Mouse (Mus musculus) kidney, embryonic 15.5 days (tissue): Measurements from ENCODE around the gene Gpx4. TPM values are rescaled to one million over a fixed set of nuclear protein-coding genes. Genes with fewer than 3 reads are reported as not detected.

Source experiments
- ATAC-seq: fragments of 200-750 bp; cut with Nextera tagmentation; replicated peaks from 2 replicates; pipeline ENCODE4 v1.8.0; 2017; ENCODE audit warnings: moderate TSS enrichment; ENCODE audit not compliant: low FRiP score
- H3K27ac ChIP-seq: fragments of 300-500 bp; sonication (generic); 2 replicates; pipeline ENCODE4 v1.5.1; 2015; ENCODE audit warnings: mild to moderate bottlenecking, inconsistent platforms
- H3K27me3 ChIP-seq: fragments of 300-500 bp; sonication (generic); 2 replicates; pipeline ENCODE4 v1.6.1; 2015; ENCODE audit warnings: inconsistent platforms
- H3K36me3 ChIP-seq: fragments of 300-500 bp; sonication (generic); 2 replicates; pipeline ENCODE4 v1.6.1; 2015; ENCODE audit warnings: inconsistent platforms
- H3K4me1 ChIP-seq: fragments of 300-500 bp; sonication (generic); 2 replicates; pipeline ENCODE4 v1.6.1; 2015; ENCODE audit warnings: inconsistent platforms
- H3K4me2 ChIP-seq: fragments of 300-500 bp; sonication (generic); 2 replicates; pipeline ENCODE4 v1.6.1; 2015; ENCODE audit warnings: moderate library complexity, mild to moderate bottlenecking, inconsistent platforms
- H3K4me3 ChIP-seq: fragments of 300-500 bp; sonication (generic); replicated peaks from 2 replicates; pipeline ENCODE4 v1.5.1; 2015; ENCODE audit warnings: mild to moderate bottlenecking, inconsistent platforms
- H3K9ac ChIP-seq: fragments of 300-500 bp; sonication (generic); 2 replicates; pipeline ENCODE4 v1.6.1; 2015; ENCODE audit warnings: mild to moderate bottlenecking, inconsistent platforms
- H3K9me3 ChIP-seq: fragments of 300-500 bp; sonication (generic); replicated peaks from 2 replicates; pipeline ENCODE4 v1.6.1; 2016; ENCODE audit warnings: inconsistent platforms
- WGBS: fragments of 180-500 bp; shearing (Covaris S2); methylation state at CpG from one replicate; pipeline ENCODE4 v1.1.7; 2015; ENCODE audit warnings: mixed read lengths; 5-methylcytosine and 5-hydroxymethylcytosine counted together
- polyA plus RNA-seq: library from polyadenylated mRNA; unstranded; fragments of >200 nt; fragmentation: Nextera tagmentation; extraction: Ambion mirVana; gene quantifications from 2 replicates; pipeline ENCODE4 v1.2.1, GENCODE M21; 2015

Gpx4 gene
- polyA plus RNA-seq, 1 experiment from 2014 or later, result 603 TPM

DNA sequence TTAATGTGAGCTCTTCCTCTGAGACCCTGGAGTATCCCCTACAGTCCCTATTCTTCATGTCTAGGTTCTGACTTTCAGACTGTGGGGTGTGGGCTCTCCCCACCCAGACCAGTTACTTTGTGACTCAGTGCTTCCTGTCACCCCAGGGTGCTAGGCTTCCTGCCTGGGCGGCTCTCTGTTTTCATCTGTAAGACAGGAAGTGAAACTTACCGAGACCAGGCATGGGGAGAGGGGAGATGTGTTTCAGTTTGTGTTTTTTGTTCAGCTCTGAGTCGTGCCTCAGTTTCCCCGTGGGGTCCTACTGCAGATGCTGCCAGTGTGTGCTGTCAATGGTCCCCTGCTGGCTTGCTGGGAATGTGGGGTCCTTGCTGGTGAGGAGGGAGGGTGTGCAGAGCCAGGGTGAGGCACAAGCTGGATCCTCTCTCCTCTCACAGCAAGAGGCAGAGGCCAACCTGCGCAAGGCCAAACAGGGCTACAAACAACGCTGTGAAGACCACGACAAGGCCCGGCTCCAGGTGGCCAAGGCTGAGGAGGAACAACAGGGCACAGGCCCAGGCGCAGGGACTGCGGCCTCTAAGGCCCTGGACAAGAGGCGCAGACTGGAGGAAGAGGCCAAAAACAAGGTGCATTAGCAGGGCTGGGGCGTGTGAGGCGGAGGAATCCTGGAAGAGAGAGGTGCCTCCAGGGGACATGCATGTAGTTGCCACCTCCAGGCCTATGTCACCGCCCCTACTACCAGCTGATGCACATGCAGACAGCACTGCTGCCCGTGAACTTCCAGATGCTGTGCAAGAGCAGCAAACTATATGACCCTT, 22.5 kb upstream of the Gpx4 start:
- Histone ChIP-seq H3K4me1 (peaks cover 17% of the 10 kb centered on the region), H3K4me2 (no peak overlapping the region), H3K27me3 (no peaks in the 10 kb centered on the region), H3K4me3 (no peak overlapping the region), H3K9me3 (no peaks in the 10 kb centered on the region), H3K36me3 (peaks cover 7% of the 10 kb centered on the region; the same call in 1 of the 2 replicates), H3K27ac (no peak overlapping the region), H3K9ac (no peak overlapping the region)
- 79% methylated on average over 15 of the region's 15 CpGs for WGBS
- no peak for ATAC-seq

DNA sequence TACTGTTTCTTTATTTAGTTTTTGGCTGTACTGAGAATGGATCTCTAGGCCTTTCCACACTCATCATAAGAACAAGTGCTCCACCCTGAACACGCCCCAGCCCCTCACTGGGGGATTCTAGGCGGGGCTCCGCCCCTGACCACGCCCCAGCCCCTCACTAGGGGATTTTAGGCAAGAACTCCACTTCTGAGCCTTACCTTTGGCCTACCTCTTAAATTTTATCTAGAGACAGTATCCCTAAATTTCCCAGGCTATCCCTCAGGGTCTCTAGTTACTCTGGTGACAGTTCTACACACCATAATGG, 22.0 kb upstream of the Gpx4 start:
- WGBS, result 58% methylated on average over 4 of the region's 4 CpGs
- Histone ChIP-seq H3K27ac (no peak overlapping the region), H3K4me3 (no peak overlapping the region), H3K36me3 (peaks cover 7% of the 10 kb centered on the region; the same call in 1 of the 2 replicates), H3K9ac (no peak overlapping the region), H3K9me3 (no peaks in the 10 kb centered on the region), H3K4me1 (peaks cover 12% of the 10 kb centered on the region), H3K27me3 (no peaks in the 10 kb centered on the region), H3K4me2 (no peak overlapping the region)
- no peak for ATAC-seq

DNA sequence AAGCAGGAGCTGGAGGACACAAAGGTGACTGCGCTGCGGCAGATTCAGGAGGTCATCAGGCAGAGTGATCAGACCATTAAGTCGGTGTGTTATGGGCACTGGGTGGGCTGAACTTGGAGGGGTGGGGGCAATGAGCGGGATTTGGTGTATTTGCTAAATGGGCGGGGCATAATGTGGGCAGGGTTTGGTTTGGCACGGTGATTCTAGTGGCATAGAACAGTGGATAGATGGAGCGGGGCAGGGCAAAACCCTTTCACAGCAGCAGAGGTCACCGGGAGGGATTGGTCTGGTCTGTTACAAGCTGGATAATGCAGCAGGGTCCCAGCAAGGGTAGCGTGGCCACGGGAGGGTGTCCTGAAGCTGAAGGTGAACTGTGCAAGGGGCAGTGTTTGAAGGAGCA, 21.5 kb upstream of the Gpx4 start:
- WGBS, result 73% methylated on average over 10 of the region's 10 CpGs
- Histone ChIP-seq H3K36me3 (peaks cover 7% of the 10 kb centered on the region; the same call in 1 of the 2 replicates), H3K27ac (no peak overlapping the region), H3K9ac (no peak overlapping the region), H3K27me3 (no peaks in the 10 kb centered on the region), H3K9me3 (no peaks in the 10 kb centered on the region), H3K4me1 (peaks cover 7% of the 10 kb centered on the region), H3K4me3 (no peak overlapping the region), H3K4me2 (no peak overlapping the region)
- no peak for ATAC-seq

DNA sequence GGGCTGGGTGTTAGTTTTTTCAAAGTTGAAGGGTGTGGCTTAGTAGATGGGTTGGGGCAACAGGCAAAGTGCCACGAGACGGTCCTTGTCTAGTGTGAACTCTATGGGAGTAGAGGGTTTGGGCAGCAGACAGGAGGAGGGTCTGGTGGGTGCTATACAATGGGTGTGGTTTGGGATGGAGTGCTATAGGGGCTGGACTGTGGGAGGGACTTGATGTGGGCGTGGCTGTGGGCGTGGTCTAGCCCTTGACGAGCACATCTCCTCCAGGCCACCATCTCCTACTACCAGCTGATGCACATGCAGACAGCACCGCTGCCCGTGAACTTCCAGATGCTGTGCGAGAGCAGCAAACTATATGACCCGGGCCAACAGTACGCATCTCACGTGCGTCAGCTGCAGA, 21.1 kb upstream of the Gpx4 start:
- H3K4me1 ChIP-seq, result 0 out of 2 replicates have a peak, but pooled peaks cover 4% of the 10 kb centered on the region

DNA sequence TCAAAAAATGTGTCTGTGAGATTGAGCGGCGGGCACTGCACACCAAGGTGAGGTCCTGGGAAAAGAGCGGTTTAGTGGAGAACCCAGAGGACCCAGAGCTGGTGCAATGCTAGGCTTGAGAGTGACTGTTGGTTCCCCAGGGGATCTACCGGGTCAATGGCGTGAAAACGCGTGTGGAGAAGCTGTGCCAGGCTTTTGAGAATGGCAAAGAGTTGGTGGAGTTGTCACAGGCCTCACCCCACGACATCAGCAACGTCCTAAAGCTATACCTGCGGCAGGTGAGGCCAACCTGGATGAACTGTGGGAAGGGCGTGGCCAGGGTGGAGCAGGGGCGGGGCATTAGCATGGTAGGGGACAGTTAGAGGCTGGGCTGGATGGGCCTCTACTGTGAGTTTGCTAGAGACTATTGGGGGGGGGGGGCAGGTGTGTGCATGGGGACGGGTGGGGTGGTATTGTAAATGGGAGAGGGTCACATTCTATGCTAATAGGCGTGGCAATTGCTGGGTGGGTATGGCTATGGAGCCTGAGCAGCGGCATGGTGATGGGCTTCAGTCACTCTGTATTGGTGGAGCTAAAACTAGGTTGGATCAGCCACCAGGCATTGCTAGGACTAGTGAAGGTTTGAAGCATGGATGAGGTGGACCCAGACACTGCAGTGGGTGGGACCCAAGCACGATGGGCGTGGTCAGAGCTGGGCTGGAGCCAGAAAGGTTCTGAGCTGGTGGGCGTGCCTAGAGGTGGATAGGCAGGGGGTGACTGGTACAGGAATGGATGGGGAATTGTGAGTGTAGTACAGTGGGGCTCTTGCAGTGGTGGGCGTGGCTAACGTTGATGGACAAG, 19.1 kb upstream of the Gpx4 start:
- H3K4me3 ChIP-seq, result no peak overlapping the region
- H3K27ac ChIP-seq, result no peak overlapping the region
- WGBS, result 70% methylated on average over 20 of the region's 20 CpGs
- peaks cover 14% of the 10 kb centered on the region for H3K4me1 ChIP-seq
- peaks cover 7% of the 10 kb centered on the region; the same call in 1 of the 2 replicates for H3K36me3 ChIP-seq
- H3K4me2 ChIP-seq, result no peak overlapping the region
- H3K9me3 ChIP-seq, result no peaks in the 10 kb centered on the region
- no peaks in the 10 kb centered on the region for H3K27me3 ChIP-seq
- ATAC-seq, result peak; percentile 30; the same call in 1 of the 2 replicates
- no peak overlapping the region for H3K9ac ChIP-seq

More for the DNA sequence above, 21.1 kb upstream of the Gpx4 start:
- no peak overlapping the region for H3K4me2 ChIP-seq
- H3K9ac ChIP-seq, result no peak overlapping the region
- WGBS, result 55% methylated on average over 12 of the region's 12 CpGs
- H3K27me3 ChIP-seq, result no peaks in the 10 kb centered on the region
- no peak overlapping the region for H3K27ac ChIP-seq
- H3K9me3 ChIP-seq, result no peaks in the 10 kb centered on the region
- H3K36me3 ChIP-seq, result peaks cover 7% of the 10 kb centered on the region; the same call in 1 of the 2 replicates
- H3K4me3 ChIP-seq, result no peak overlapping the region
- ATAC-seq, result no peak

DNA sequence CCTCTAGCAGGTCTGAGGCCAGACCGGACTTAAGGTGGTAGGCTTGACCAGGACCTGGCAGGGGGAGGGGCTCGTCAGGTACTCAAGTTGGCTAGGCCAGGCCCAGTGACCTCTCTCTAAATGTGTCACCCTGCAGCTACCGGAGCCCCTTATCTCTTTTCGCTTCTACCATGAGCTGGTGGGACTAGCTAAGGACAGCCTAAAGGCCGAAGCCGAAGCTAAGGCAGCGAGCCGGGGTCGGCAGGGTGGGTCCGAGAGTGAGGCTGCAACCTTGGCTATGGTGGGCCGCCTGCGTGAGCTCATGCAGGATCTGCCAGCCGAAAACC, 18.5 kb upstream of the Gpx4 start:
- Histone ChIP-seq H3K9me3 (no peaks in the 10 kb centered on the region), H3K4me3 (no peak overlapping the region), H3K27ac (no peak overlapping the region), H3K4me2 (no peak overlapping the region), H3K9ac (no peak overlapping the region), H3K4me1 (peaks cover 20% of the 10 kb centered on the region), H3K36me3 (peaks cover 7% of the 10 kb centered on the region; the same call in 1 of the 2 replicates), H3K27me3 (no peaks in the 10 kb centered on the region)
- no peak for ATAC-seq
- WGBS, result 92% methylated on average over 13 of the region's 13 CpGs

DNA sequence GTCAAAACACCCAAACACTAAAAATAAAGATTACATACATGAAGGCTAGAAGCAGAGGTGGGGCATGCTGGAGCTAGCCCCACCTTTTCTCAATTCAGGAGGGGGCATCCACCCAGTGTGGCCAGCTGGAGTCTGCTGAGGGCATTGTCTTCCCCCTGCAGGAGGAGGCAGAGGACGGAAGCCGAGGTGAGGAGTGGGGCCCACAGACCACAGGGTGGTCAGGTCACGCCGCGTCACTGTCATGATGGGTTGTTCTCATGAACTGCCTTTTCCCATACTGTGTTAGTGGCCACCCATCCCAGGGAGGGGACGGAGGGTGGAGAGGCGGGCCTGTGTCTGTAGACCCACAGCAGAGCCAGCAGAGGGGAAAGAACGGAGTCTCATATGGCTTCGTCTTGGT, 16.8 kb upstream of the Gpx4 start:
- H3K4me1 ChIP-seq, result peaks cover 30% of the 10 kb centered on the region
- ATAC-seq, result no peak
- H3K27me3 ChIP-seq, result no peaks in the 10 kb centered on the region
- no peak overlapping the region for H3K4me2 ChIP-seq
- H3K36me3 ChIP-seq, result peaks cover 17% of the 10 kb centered on the region
- H3K9ac ChIP-seq, result no peak overlapping the region
- H3K4me3 ChIP-seq, result no peak overlapping the region
- WGBS, result 84% methylated on average over 9 of the region's 9 CpGs
- H3K27ac ChIP-seq, result no peak overlapping the region
- no peaks in the 10 kb centered on the region for H3K9me3 ChIP-seq

DNA sequence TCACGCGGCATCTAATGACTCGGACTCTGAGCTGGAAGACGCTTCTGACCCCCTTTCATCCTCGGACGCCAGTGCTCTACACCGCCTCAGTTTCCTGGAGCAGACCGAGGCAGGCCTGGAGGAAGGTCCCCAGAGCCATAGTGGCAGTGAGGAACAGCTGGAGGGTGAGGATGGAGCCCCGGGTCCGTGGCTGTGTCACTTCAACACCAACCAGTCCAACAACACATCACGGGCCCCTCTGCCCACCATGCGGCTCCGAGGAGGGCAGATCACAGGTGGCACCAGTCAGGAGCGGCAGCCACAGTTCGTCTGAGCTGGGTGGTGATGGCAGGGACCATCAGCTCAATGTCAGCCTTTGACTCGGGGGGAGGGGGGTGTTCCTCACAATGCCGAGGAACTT, 16.2 kb upstream of the Gpx4 start:
- no peaks in the 10 kb centered on the region for H3K27me3 ChIP-seq
- no peak overlapping the region for H3K27ac ChIP-seq
- peaks cover 23% of the 10 kb centered on the region for H3K36me3 ChIP-seq
- H3K9me3 ChIP-seq, result no peaks in the 10 kb centered on the region
- no peak overlapping the region for H3K9ac ChIP-seq
- H3K4me2 ChIP-seq, result no peak overlapping the region
- ATAC-seq, result no peak
- WGBS, result 80% methylated on average over 17 of the region's 17 CpGs
- H3K4me3 ChIP-seq, result no peak overlapping the region
- peaks cover 29% of the 10 kb centered on the region for H3K4me1 ChIP-seq

DNA sequence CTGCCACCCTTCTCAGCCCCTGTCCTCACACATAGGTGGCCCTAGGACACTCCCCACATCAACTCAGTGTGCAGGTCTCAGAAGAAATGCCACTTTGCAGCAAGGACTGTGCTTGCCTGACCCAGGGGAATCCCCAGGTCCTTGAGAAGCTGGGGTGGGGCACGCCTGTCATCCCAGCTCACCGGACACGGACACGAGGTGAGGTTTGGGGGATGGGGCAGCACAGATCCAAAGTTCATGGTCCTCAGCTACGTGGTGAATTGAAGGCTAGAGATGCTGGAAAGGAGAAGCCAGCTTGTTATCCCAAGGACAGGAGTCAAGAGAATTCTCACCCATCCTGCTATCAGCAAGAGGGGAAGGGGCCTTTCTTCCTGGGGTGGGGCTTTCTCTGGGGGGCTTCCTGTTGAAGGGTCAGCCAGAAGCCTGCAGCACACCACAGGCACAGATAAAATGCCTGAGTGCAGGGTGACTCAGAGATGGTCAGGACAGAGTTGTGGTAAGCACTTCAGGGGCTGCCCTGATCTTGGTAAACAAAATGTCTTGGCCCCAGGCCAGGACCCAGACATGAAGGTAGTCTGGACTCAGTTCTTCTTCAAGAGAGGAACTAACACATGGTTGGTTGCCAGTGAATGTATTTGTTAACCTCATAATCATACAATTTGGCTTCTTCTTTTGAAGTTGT, 14.0 kb upstream of the Gpx4 start:
- Histone ChIP-seq H3K9me3 (no peaks in the 10 kb centered on the region), H3K36me3 (peaks cover 37% of the 10 kb centered on the region), H3K9ac (no peak overlapping the region), H3K4me1 (peaks cover 33% of the 10 kb centered on the region), H3K27me3 (no peaks in the 10 kb centered on the region), H3K27ac (peak overlapping the region; percentile 76), H3K4me3 (no peak overlapping the region), H3K4me2 (no peak overlapping the region)
- no peak for ATAC-seq
- WGBS, result 48% methylated on average over 5 of the region's 5 CpGs

DNA sequence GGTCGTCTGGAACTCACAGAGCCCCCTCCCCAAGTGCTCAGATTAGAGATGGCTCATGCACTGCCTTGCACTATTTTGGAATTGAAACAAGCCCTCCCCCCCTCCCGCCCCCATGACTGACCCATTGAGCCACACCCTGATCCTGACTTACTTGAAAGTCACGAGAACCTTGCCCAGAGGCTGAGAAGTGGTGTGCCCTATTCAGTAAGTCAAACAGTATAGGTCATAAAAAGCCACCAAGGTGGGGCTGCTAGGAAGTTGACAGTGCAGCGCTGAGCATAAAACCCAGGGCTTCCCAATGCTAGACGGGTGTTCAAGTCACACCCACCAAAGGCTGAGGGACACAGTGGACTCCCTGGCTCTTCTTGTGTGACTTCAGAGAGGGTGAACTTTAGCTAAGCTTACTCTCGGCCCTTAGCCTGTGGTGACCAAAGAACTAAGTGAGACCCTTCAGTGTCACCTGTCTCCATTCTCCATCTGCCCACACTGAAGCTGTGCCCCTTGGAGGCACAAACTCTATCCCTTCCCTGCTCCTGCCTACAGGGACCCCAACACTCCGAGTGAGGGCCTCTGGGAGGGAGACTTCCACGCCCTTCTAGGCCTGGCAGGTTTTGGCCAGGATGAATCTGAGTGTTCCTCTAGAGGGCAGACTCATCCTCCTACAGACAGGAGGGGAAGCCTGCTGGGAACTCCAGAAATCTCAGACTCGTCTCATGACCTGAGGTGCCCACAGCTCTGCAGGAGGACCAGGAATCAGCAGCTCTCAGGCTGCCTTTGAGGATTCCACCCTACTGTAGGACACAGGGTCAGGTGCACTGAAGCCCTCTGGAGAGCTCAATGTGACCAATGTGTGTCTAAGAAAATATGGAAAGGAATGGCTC, 13.2 kb upstream of the Gpx4 start:
- Histone ChIP-seq H3K9me3 (no peaks in the 10 kb centered on the region), H3K9ac (no peak overlapping the region), H3K4me2 (no peak overlapping the region), H3K27ac (peak overlapping the region; percentile 76), H3K27me3 (no peaks in the 10 kb centered on the region), H3K36me3 (peaks cover 43% of the 10 kb centered on the region), H3K4me3 (no peak overlapping the region), H3K4me1 (peaks cover 41% of the 10 kb centered on the region)
- 32% methylated on average over 9 of the region's 9 CpGs for WGBS
- no peak for ATAC-seq

DNA sequence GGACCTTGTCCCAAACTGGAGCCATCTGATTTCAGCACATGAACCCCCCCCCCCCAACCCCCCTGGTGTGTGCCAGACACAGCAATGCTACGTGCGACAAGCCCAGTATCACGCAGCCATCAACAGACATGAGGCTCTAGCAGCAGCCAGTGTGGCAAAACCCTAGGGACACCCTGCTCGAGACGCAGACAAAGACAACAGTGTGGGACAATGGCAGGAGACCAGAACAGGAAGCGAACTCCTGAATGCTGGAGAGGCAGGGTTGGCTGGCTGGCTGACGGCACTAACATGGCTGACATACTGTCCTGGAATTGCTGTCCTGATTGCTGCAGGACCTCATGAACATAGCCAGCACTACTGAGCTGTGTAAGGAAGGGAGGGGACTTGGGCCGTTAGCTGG, 11.8 kb upstream of the Gpx4 start:
- H3K27ac ChIP-seq, result 0 out of 2 replicates have a peak overlapping the region, but pooled peaks have one; percentile 76
- H3K9me3 ChIP-seq, result no peaks in the 10 kb centered on the region
- ATAC-seq, result no peak
- no peaks in the 10 kb centered on the region for H3K27me3 ChIP-seq
- 82% methylated on average over 8 of the region's 8 CpGs for WGBS
- peaks cover 43% of the 10 kb centered on the region for H3K36me3 ChIP-seq
- no peak overlapping the region for H3K4me3 ChIP-seq
- H3K4me2 ChIP-seq, result no peak overlapping the region
- H3K4me1 ChIP-seq, result peaks cover 46% of the 10 kb centered on the region
- no peak overlapping the region for H3K9ac ChIP-seq
